Mouse (Mus musculus): ENCODE results near the gene Kir3dl1. TPM values are rescaled to one million over a fixed set of nuclear protein-coding genes. Genes with fewer than 3 reads are reported as not detected.
"Not testable (repeated sequence)": the region's sequence is repeated elsewhere in the genome, so short reads cannot be mapped to it uniquely, and the experiment has no call there.

Kir3dl1 gene
- polyA plus RNA-seq (2014; fragmentation: Nextera tagmentation; extraction: Ambion mirVana) = not detected in 2 replicates

DNA sequence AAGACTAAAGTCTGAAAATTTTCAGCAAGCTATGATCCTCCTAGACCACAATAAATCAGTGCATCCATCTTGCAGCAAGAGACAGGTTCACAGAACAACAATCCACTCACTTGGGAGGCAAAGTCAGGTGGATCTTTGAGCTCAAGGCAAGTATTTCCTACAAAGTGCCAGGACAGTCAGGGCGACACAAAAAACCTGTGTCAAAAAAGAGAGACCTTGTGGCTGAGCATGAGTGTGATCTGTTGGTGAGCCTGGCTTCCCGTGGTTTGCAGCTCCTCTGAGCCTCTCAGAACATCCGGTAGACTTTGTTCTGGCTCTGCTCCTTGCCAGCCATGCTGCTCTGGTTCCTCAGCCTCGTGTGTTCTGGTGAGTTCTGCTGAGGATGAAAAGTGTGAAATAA lies at the start of gene Kir3dl1:
Gene Kir3dl1, plus strand, starts transcription at position 301 of the 400 bp plus-strand sequence.
- not testable (repeated sequence) for DNase-seq (ENCODE audit: low spot score); H3K36me3 ChIP-seq (ENCODE audit: control insufficient read depth, insufficient read depth, low read length); H3K4me3 ChIP-seq (ENCODE audit: low read depth, low read length); H3K27ac ChIP-seq (ENCODE audit: low read depth, low read length); H3K4me2 ChIP-seq; H3K9me3 ChIP-seq (ENCODE audit: control insufficient read depth, low read length); H3K4me1 ChIP-seq (replicated peaks; ENCODE audit: control insufficient read depth, insufficient read depth, low read length); ATAC-seq (replicated peaks; ENCODE audit: low FRiP score); H3K27me3 ChIP-seq (replicated peaks; ENCODE audit: control insufficient read depth, insufficient read depth, low read length); H3K9ac ChIP-seq (ENCODE audit: low read depth, low read length)
- WGBS = 70% methylated on average over 4 of the region's 4 CpGs

DNA sequence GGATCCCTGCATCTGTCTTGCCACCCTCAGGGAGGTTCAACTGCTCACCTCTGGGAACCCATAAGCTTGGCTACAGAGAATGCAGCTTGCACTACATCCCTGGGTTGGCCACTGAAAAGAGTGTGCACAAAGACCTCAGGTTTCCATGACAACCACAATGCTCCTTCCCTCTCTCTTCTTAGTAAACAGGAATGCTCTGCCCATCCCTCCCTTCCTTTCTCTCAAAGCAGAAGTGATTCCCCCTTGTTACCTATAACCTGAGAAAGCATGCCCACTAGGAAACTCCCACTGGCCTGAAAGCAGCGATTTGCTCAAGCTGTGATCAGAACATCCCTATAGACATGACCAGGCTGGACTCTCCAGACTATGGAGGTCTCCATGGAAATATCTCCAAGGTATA lies 26.2 kb downstream of the Kir3dl1 start, which contains the start of gene Kir3dl2:
Gene Kir3dl2, minus strand, starts transcription at position 101 of the 400 bp plus-strand sequence.
- WGBS = 61% methylated on average over 1 of the region's 1 CpGs
- H3K4me3 ChIP-seq (ENCODE audit: low read depth, low read length); H3K27me3 ChIP-seq (replicated peaks; ENCODE audit: control insufficient read depth, insufficient read depth, low read length); DNase-seq (ENCODE audit: low spot score); ATAC-seq (replicated peaks; ENCODE audit: low FRiP score); H3K4me2 ChIP-seq; H3K4me1 ChIP-seq (replicated peaks; ENCODE audit: control insufficient read depth, insufficient read depth, low read length); H3K27ac ChIP-seq (ENCODE audit: low read depth, low read length); H3K9ac ChIP-seq (ENCODE audit: low read depth, low read length); H3K9me3 ChIP-seq (ENCODE audit: control insufficient read depth, low read length); H3K36me3 ChIP-seq (ENCODE audit: control insufficient read depth, insufficient read depth, low read length): not testable (repeated sequence)

DNA sequence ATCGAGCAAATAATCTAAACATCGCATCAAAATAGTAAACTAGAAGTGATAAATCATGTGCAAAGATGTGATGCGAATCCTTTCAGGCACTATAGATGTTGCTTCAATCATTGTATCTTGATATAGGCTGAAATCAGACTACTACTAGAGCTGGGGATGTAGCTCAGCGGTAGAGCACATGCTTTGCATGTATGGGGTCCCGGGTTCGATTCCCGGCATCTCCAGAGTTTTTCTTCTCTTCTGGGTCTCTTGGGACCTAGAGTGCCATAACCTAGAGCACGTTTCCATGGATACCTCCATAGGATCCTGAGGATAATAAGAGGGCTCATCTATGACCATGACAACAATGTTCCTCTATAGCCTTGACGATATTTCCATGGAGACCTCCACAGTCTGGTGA lies 51.3 kb downstream of the Kir3dl1 start:
- not testable (repeated sequence) for H3K27me3 ChIP-seq (replicated peaks; ENCODE audit: control insufficient read depth, insufficient read depth, low read length); ATAC-seq (replicated peaks; ENCODE audit: low FRiP score)
- 93% methylated on average over 9 of the region's 9 CpGs for WGBS

More for the DNA sequence above, 51.3 kb downstream of the Kir3dl1 start:
- not testable (repeated sequence) for H3K9me3 ChIP-seq (ENCODE audit: control insufficient read depth, low read length); H3K4me1 ChIP-seq (replicated peaks; ENCODE audit: control insufficient read depth, insufficient read depth, low read length); H3K9ac ChIP-seq (ENCODE audit: low read depth, low read length); H3K4me3 ChIP-seq (ENCODE audit: low read depth, low read length); H3K4me2 ChIP-seq; H3K27ac ChIP-seq (ENCODE audit: low read depth, low read length); DNase-seq (ENCODE audit: low spot score); H3K36me3 ChIP-seq (ENCODE audit: control insufficient read depth, insufficient read depth, low read length)

Other genes starting within 250 kb of the Kir3dl1 start
- 486 and 530 TPM in 2 replicates for gene Bex3, start 247.7 kb upstream of the Kir3dl1 start, polyA plus RNA-seq (2014; fragmentation: Nextera tagmentation; extraction: Ambion mirVana)
- gene Kir3dl2, start 26.1 kb downstream of the Kir3dl1 start, polyA plus RNA-seq (2014; fragmentation: Nextera tagmentation; extraction: Ambion mirVana) = not detected in 2 replicates
- 1.6 and 1.9 TPM in 2 replicates for gene Tceal3, start 72.8 kb downstream of the Kir3dl1 start, polyA plus RNA-seq (2014; fragmentation: Nextera tagmentation; extraction: Ambion mirVana)
- gene Tceal1, start 190.0 kb downstream of the Kir3dl1 start, polyA plus RNA-seq (2014; fragmentation: Nextera tagmentation; extraction: Ambion mirVana) = 2.9 and 3.5 TPM in 2 replicates
- 419 and 436 TPM in 2 replicates for gene Morf4l2, start 225.7 kb downstream of the Kir3dl1 start, polyA plus RNA-seq (2014; fragmentation: Nextera tagmentation; extraction: Ambion mirVana)